Mouse (Mus musculus) embryonic facial prominence, embryonic 12.5 days (tissue): ENCODE measurements around the gene Tmem178b. TPM values are rescaled to one million over a fixed set of nuclear protein-coding genes. Genes with fewer than 3 reads are reported as not detected.

ENCODE experiments used
- ATAC-seq: fragments of 200-750 bp; cut with Nextera tagmentation; 2 replicates; pipeline ENCODE4 v1.8.0; 2017; ENCODE audit not compliant: insufficient number of reproducible peaks, insufficient read depth, low FRiP score, low TSS enrichment
- H3K27ac ChIP-seq: fragments of 300-500 bp; sonication (generic); 2 replicates; pipeline ENCODE4 v1.5.1; 2016; ENCODE audit warnings: mild to moderate bottlenecking
- H3K27me3 ChIP-seq: fragments of 300-500 bp; sonication (generic); 2 replicates; pipeline ENCODE4 v1.6.1; 2016; ENCODE audit warnings: mild to moderate bottlenecking, moderate library complexity
- H3K36me3 ChIP-seq: fragments of 300-500 bp; sonication (generic); 2 replicates; pipeline ENCODE4 v1.6.1; 2016; ENCODE audit warnings: mild to moderate bottlenecking
- H3K4me1 ChIP-seq: fragments of 300-500 bp; sonication (generic); 2 replicates; pipeline ENCODE4 v1.6.1; 2016
- H3K4me2 ChIP-seq: fragments of 300-500 bp; sonication (generic); replicated peaks from 2 replicates; pipeline ENCODE4 v1.6.1; 2016; ENCODE audit warnings: mild to moderate bottlenecking, moderate library complexity
- H3K4me3 ChIP-seq: fragments of 300-500 bp; sonication (generic); 2 replicates; pipeline ENCODE4 v1.5.1; 2016; ENCODE audit warnings: mild to moderate bottlenecking
- H3K9ac ChIP-seq: fragments of 300-500 bp; sonication (generic); 2 replicates; pipeline ENCODE4 v1.6.1; 2016; ENCODE audit warnings: mild to moderate bottlenecking, moderate library complexity
- H3K9me3 ChIP-seq: fragments of 300-500 bp; sonication (generic); 2 replicates; pipeline ENCODE4 v1.6.1; 2016; ENCODE audit warnings: mild to moderate bottlenecking, moderate library complexity
- WGBS: fragments of 180-500 bp; shearing (Covaris S2); methylation state at CpG from one replicate; pipeline ENCODE4 v1.1.7; 2016; 5-methylcytosine and 5-hydroxymethylcytosine counted together
- polyA plus RNA-seq: library from polyadenylated mRNA; unstranded; fragments of >200 nt; fragmentation: Nextera tagmentation; extraction: Ambion mirVana; gene quantifications from 2 replicates; pipeline ENCODE4 v1.2.1, GENCODE M21; 2016

Gene Tmem178b
- polyA plus RNA-seq, 1 experiment from 2014 or later, result 2.2 TPM

GRCm38 (mm10) chr6:39876444-39876843, 3.4 kb downstream of the Tmem178b start:
- Histone ChIP-seq H3K9ac (no peak overlapping the region), H3K9me3 (no peaks in the 10 kb centered on the region), H3K4me2 (no peak overlapping the region), H3K4me3 (no peak overlapping the region), H3K27ac (no peak overlapping the region), H3K27me3 (peaks cover 39% of the 10 kb centered on the region), H3K4me1 (peaks cover 7% of the 10 kb centered on the region), H3K36me3 (no peaks in the 10 kb centered on the region)
- 78% methylated on average over 3 of the region's 3 CpGs for WGBS
- ATAC-seq, result no peak

DNA sequence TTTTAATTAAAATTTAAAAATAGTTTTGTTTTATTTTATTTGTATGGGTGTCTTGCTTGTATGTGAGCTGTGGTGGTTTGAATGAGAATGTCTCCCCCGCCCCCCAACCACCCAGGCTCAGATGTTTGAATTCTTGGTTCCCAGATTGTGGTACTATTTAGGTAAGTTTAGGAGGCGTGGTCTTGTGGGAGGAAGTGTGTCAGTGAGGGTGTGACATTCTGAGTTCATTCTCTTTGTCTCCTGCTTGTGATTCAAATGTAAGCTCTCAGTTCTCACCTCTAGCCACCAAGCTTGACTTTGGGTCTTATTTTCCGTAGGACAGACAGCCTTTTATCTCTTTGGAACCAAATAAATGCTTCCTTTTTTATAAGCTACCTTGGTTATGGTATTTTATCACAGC, 17.7 kb downstream of the Tmem178b start:
- no peak overlapping the region for H3K9ac ChIP-seq
- no peaks in the 10 kb centered on the region for H3K36me3 ChIP-seq
- H3K27me3 ChIP-seq, result no peaks in the 10 kb centered on the region
- 71% methylated on average over 3 of the region's 3 CpGs for WGBS
- no peak overlapping the region for H3K4me3 ChIP-seq
- no peak overlapping the region for H3K27ac ChIP-seq
- H3K4me2 ChIP-seq, result no peak overlapping the region
- no peaks in the 10 kb centered on the region for H3K9me3 ChIP-seq
- ATAC-seq, result no peak
- H3K4me1 ChIP-seq, result no peaks in the 10 kb centered on the region

DNA sequence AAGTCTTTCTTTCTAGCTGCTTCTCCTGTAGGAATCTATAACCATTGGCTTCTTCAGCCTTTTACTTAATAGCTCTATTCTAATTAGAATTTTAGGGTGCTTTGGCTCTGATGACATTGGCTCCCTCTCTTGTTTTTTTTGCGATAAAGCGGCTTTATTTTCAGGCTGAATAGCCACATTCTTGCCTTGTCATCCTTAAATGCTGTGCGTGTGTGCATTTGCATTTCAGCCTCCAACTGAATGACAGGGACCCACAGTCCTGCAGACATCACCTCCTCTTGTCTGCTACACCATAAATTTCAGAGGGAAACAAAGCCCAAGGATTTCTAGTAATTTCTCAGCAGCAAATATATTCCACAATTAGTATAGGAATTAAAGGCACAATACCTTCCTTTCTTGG, 23.4 kb downstream of the Tmem178b start:
- Histone ChIP-seq H3K9me3 (no peaks in the 10 kb centered on the region), H3K4me1 (no peaks in the 10 kb centered on the region), H3K9ac (no peak overlapping the region), H3K36me3 (no peaks in the 10 kb centered on the region), H3K4me2 (no peak overlapping the region), H3K27ac (no peak overlapping the region), H3K4me3 (no peak overlapping the region), H3K27me3 (no peaks in the 10 kb centered on the region)
- ATAC-seq, result no peak
- 87% methylated on average over 3 of the region's 3 CpGs for WGBS

DNA sequence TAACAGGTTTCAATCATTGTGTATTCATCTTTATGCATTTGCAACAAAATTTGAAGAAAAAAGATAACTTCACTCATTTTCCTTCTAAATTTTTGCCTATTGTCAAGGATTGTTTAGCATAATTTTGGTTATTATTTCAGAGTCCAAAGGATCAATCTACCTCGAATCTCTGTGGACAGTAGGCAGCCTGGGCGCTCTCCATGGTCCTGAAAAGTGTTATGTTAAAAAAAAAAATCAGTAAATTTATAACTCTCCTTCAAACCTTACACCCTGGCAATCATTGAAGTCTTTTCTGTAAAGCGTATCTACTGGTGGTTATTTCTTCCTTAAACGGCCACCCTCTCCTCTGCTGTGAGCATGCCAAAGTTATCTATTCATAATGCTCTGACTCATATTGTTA, 26.2 kb downstream of the Tmem178b start:
- WGBS, result 43% methylated on average over 4 of the region's 4 CpGs
- H3K4me1 ChIP-seq, result no peaks in the 10 kb centered on the region
- H3K9ac ChIP-seq, result no peak overlapping the region
- H3K36me3 ChIP-seq, result no peaks in the 10 kb centered on the region
- no peaks in the 10 kb centered on the region for H3K9me3 ChIP-seq
- H3K27ac ChIP-seq, result no peak overlapping the region
- H3K27me3 ChIP-seq, result no peaks in the 10 kb centered on the region
- H3K4me3 ChIP-seq, result no peak overlapping the region
- ATAC-seq, result no peak
- no peak overlapping the region for H3K4me2 ChIP-seq

GRCm38 (mm10) chr6:39903220-39903773, 30.2 kb downstream of the Tmem178b start:
- ATAC-seq, result no peak
- no peak overlapping the region for H3K27ac ChIP-seq
- no peak overlapping the region for H3K4me3 ChIP-seq
- H3K36me3 ChIP-seq, result no peaks in the 10 kb centered on the region
- no peaks in the 10 kb centered on the region for H3K4me1 ChIP-seq
- 67% methylated on average over 6 of the region's 6 CpGs for WGBS
- H3K4me2 ChIP-seq, result no peak overlapping the region
- no peak overlapping the region for H3K9ac ChIP-seq
- no peaks in the 10 kb centered on the region for H3K9me3 ChIP-seq
- no peaks in the 10 kb centered on the region for H3K27me3 ChIP-seq

DNA sequence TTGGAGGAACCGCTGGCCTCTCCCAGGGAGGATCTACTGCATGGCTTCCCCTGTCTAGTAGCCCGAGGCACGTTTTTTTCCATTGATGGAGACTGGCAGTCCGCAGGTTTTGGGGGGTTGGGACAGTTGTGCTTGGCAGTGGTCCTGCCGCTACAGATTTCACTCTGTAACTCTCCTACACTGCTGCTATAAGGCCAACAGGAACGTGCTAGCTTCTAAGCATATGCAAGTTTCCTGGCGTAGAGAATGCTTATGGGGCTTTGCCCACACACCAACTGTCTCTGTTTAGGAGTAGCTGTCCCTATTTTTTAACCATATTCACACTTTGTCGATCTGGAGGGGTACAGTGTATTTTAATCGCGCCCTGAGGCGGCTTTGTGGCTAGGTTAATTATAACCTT, 30.8 kb downstream of the Tmem178b start:
- no peaks in the 10 kb centered on the region for H3K36me3 ChIP-seq
- no peak overlapping the region for H3K4me2 ChIP-seq
- H3K4me3 ChIP-seq, result no peak overlapping the region
- whole genome bisulfite sequencing, result 51% methylated on average over 11 of the region's 11 CpGs
- H3K27ac ChIP-seq, result no peak overlapping the region
- no peak overlapping the region for H3K9ac ChIP-seq
- no peaks in the 10 kb centered on the region for H3K4me1 ChIP-seq
- no peak for ATAC-seq
- no peaks in the 10 kb centered on the region for H3K27me3 ChIP-seq
- no peaks in the 10 kb centered on the region for H3K9me3 ChIP-seq

- Histone ChIP-seq H3K9ac (no peak overlapping the region), H3K4me3 (no peak overlapping the region), H3K4me1 (no peaks in the 10 kb centered on the region), H3K9me3 (no peaks in the 10 kb centered on the region), H3K4me2 (no peak overlapping the region), H3K27ac (no peak overlapping the region), H3K36me3 (no peaks in the 10 kb centered on the region), H3K27me3 (no peaks in the 10 kb centered on the region)
- 25% methylated on average over 8 of the region's 8 CpGs for WGBS
- no peak for ATAC-seq
These were observed 41.9 kb downstream of the Tmem178b start for GRCm38 (mm10) chr6:39914956-39915355.

GRCm38 (mm10) chr6:39915636-39916281, 42.7 kb downstream of the Tmem178b start:
- H3K27me3 ChIP-seq, result no peaks in the 10 kb centered on the region
- WGBS, result 89% methylated on average over 2 of the region's 2 CpGs
- H3K27ac ChIP-seq, result no peak overlapping the region
- H3K9me3 ChIP-seq, result no peaks in the 10 kb centered on the region
- no peak overlapping the region for H3K9ac ChIP-seq
- no peaks in the 10 kb centered on the region for H3K36me3 ChIP-seq
- no peak for ATAC-seq
- no peak overlapping the region for H3K4me2 ChIP-seq
- H3K4me1 ChIP-seq, result no peaks in the 10 kb centered on the region
- H3K4me3 ChIP-seq, result no peak overlapping the region

- 80% methylated on average over 4 of the region's 4 CpGs for WGBS
- ATAC-seq, result no peak
- Histone ChIP-seq H3K4me2 (no peak overlapping the region), H3K9ac (no peak overlapping the region), H3K9me3 (no peaks in the 10 kb centered on the region), H3K27me3 (no peaks in the 10 kb centered on the region), H3K36me3 (no peaks in the 10 kb centered on the region), H3K4me3 (no peak overlapping the region), H3K27ac (no peak overlapping the region), H3K4me1 (no peaks in the 10 kb centered on the region)
These were observed 43.4 kb downstream of the Tmem178b start for GRCm38 (mm10) chr6:39916514-39916913.

- Histone ChIP-seq H3K4me1 (no peaks in the 10 kb centered on the region), H3K4me2 (no peak overlapping the region), H3K9ac (no peak overlapping the region), H3K27ac (no peak overlapping the region), H3K9me3 (no peaks in the 10 kb centered on the region), H3K36me3 (no peaks in the 10 kb centered on the region), H3K4me3 (no peak overlapping the region), H3K27me3 (no peaks in the 10 kb centered on the region)
- no peak for ATAC-seq
- 33% methylated on average over 8 of the region's 8 CpGs for WGBS
These were observed 44.2 kb downstream of the Tmem178b start for GRCm38 (mm10) chr6:39917242-39917641.

DNA sequence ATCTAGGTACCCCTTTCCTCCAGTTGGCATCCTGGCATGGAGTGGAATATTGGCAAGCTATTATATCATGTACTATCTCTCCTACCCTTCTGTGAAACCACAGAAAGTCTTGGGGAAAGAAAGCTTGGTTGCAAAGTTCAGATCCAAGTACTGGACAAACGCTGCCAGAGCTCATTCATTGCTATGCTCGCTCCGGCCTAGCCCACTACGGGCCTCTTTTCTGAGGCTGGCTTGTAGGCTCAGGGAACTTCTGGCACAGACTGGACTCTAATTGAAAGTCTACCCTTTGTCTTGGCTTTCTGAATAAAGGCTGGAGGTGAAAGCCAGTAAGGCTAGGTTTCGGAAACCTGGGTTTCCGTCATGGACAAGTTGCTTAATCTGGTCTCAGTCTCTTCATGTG, 44.7 kb downstream of the Tmem178b start:
- ATAC-seq, result no peak
- Histone ChIP-seq H3K4me2 (no peak overlapping the region), H3K36me3 (no peaks in the 10 kb centered on the region), H3K9me3 (no peaks in the 10 kb centered on the region), H3K4me3 (no peak overlapping the region), H3K27ac (no peak overlapping the region), H3K9ac (no peak overlapping the region), H3K4me1 (no peaks in the 10 kb centered on the region), H3K27me3 (no peaks in the 10 kb centered on the region)
- WGBS, result 91% methylated on average over 6 of the region's 6 CpGs

GRCm38 (mm10) chr6:39919011-39919709, 46.1 kb downstream of the Tmem178b start:
- no peak for ATAC-seq
- Histone ChIP-seq H3K27ac (no peak overlapping the region), H3K36me3 (no peaks in the 10 kb centered on the region), H3K9me3 (no peaks in the 10 kb centered on the region), H3K27me3 (no peaks in the 10 kb centered on the region), H3K4me3 (no peak overlapping the region), H3K4me2 (no peak overlapping the region), H3K4me1 (no peaks in the 10 kb centered on the region), H3K9ac (no peak overlapping the region)
- 84% methylated on average over 6 of the region's 6 CpGs for WGBS
